Mouse (Mus musculus): ENCODE measurements around the gene Micu1. TPM values are rescaled to one million over a fixed set of nuclear protein-coding genes. Genes with fewer than 3 reads are reported as not detected.
A peak's percentile ranks its signal among the peaks of the same experiment; 100 is the strongest.

Micu1 gene
- polyA plus RNA-seq, 1 experiment from 2014 or later = 40.1 TPM

DNA sequence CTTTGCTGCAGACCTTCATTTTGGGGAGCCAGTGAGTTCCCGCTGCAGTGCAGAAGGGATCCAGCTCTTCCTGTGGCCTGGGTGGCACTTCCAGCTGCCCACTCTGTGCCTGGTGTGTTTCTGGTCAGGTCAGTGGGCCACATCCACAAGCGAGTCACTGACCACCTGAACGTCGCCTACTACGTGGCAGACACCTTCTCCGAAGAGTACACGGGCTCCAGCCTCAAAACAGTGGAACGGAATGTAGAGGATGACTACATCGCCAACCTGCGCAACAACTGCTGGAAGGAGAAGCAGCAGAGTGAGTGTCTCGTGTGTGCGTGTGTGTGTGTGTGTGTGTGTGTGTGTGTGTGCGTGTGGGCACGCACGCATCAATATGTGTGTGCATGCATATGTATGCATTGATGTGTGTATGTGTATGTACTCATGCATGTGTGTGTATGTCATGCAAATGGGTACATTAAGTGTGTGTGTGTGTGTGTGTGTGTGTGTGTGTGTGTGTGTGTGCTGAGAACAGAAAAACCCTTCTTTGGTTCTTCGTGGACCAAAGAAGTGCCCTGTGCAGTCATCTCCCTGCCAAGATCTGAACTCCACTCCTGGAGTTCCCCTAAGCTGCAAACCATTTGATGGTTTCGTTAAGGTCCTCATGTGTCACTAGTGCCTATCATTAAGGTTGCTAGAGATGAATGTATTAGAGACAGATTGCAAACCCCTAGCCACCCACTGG, 193.3 kb downstream of the Micu1 start:
- Histone ChIP-seq H3K4me1 (ENCODE audit: control insufficient read depth, insufficient read depth, low read length) (peaks cover 40% of the 10 kb centered on the region), H3K9me3 (replicated peaks; ENCODE audit: control insufficient read depth, low read length) (no peaks in the 10 kb centered on the region), H3K27me3 (ENCODE audit: control insufficient read depth, insufficient read depth, low read length) (no peaks in the 10 kb centered on the region), H3K4me3 (ENCODE audit: low read length) (no peak overlapping the region), H3K36me3 (ENCODE audit: control insufficient read depth, insufficient read depth) (peaks cover 30% of the 10 kb centered on the region), H3K27ac (ENCODE audit: low read length) (no peak overlapping the region), H3K4me2 (ENCODE audit: low read depth, low read length) (no peak overlapping the region), H3K9ac (ENCODE audit: low read length) (no peak overlapping the region)
- no peak for ATAC-seq (replicated peaks; ENCODE audit: extremely low read depth, insufficient read depth, low FRiP score)
- WGBS = 93% methylated on average over 17 of the region's 17 CpGs

DNA sequence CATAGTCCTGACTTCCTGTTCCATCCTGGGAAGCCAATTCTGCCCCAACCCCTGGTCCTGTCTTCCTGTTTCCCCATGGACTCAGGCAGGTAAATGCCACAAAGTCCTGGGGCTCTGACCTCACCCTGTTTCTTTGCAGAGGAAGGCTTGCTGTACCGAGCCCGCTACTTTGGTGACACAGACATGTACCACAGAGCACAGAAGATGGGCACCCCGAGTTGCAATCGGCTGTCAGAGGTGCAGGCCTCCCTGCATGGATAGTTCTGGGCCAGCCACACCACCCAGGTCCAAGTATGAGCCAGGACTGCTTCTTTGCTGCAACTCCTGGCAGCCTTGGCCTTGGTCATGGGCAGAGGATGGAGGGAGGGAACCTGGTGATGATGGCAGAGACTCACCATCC, 193.9 kb downstream of the Micu1 start:
- Histone ChIP-seq H3K27me3 (ENCODE audit: control insufficient read depth, insufficient read depth, low read length) (no peaks in the 10 kb centered on the region), H3K36me3 (ENCODE audit: control insufficient read depth, insufficient read depth) (peaks cover 30% of the 10 kb centered on the region), H3K4me3 (ENCODE audit: low read length) (no peak overlapping the region), H3K4me2 (ENCODE audit: low read depth, low read length) (no peak overlapping the region), H3K9ac (ENCODE audit: low read length) (no peak overlapping the region), H3K27ac (ENCODE audit: low read length) (no peak overlapping the region), H3K4me1 (ENCODE audit: control insufficient read depth, insufficient read depth, low read length) (peaks cover 45% of the 10 kb centered on the region), H3K9me3 (replicated peaks; ENCODE audit: control insufficient read depth, low read length) (no peaks in the 10 kb centered on the region)
- ATAC-seq (replicated peaks; ENCODE audit: extremely low read depth, insufficient read depth, low FRiP score) = no peak
- WGBS = 99% methylated on average over 4 of the region's 4 CpGs

DNA sequence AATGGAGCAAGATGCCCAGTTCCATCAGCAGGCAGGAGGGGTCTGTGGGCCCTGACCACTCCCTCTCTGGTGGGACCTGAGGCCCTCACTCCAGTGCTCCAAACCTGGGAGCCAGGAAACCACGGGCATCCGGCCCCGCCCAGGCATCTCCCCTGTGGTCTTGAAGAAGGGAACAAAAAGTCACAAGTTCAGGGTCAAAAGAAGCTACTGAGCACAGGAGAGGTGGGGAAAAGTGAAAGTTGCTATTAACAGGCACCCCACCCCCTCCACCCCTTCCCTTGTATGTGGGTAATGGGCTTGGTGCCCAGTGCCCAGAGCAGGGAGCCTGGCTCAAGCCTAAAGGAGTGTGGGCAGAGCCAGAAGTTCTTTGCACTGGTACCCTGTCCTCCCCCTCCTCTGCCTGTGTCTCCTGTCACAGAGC, 194.6 kb downstream of the Micu1 start:
- no peak overlapping the region for H3K4me2 ChIP-seq (ENCODE audit: low read depth, low read length)
- no peak for ATAC-seq (replicated peaks; ENCODE audit: extremely low read depth, insufficient read depth, low FRiP score)
- WGBS = 68% methylated on average over 3 of the region's 3 CpGs
- H3K9me3 ChIP-seq (replicated peaks; ENCODE audit: control insufficient read depth, low read length) = no peaks in the 10 kb centered on the region
- H3K4me1 ChIP-seq (ENCODE audit: control insufficient read depth, insufficient read depth, low read length) = peaks cover 53% of the 10 kb centered on the region
- H3K27me3 ChIP-seq (ENCODE audit: control insufficient read depth, insufficient read depth, low read length) = no peaks in the 10 kb centered on the region
- no peak overlapping the region for H3K9ac ChIP-seq (ENCODE audit: low read length)
- H3K4me3 ChIP-seq (ENCODE audit: low read length) = no peak overlapping the region
- peaks cover 28% of the 10 kb centered on the region for H3K36me3 ChIP-seq (ENCODE audit: control insufficient read depth, insufficient read depth)
- H3K27ac ChIP-seq (ENCODE audit: low read length) = peak overlapping the region; percentile 68

DNA sequence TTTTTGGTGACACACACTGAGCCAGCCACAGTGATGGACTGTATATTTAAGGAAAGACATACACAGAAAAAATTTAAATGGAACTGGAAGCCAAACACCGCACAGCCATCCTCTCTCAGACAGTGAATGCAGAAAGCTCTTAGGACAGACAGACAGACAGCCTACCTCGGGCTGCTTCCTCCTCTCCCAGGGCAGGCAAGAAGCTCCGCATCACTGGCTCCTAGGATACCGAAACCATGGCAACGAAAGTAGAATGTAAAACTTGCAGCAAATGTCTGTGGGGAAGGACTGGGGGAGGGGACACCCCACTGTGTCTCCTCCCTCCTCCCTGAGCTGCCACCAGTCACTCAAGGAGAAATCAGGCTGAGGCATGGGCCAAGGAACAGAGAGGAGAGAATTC, 195.2 kb downstream of the Micu1 start:
- H3K4me3 ChIP-seq (ENCODE audit: low read length) = no peak overlapping the region
- no peaks in the 10 kb centered on the region for H3K9me3 ChIP-seq (replicated peaks; ENCODE audit: control insufficient read depth, low read length)
- peak overlapping the region; percentile 32 for H3K27ac ChIP-seq (ENCODE audit: low read length)
- peaks cover 28% of the 10 kb centered on the region for H3K36me3 ChIP-seq (ENCODE audit: control insufficient read depth, insufficient read depth)
- WGBS = 57% methylated on average over 5 of the region's 5 CpGs
- no peak overlapping the region for H3K4me2 ChIP-seq (ENCODE audit: low read depth, low read length)
- no peaks in the 10 kb centered on the region for H3K27me3 ChIP-seq (ENCODE audit: control insufficient read depth, insufficient read depth, low read length)
- ATAC-seq (replicated peaks; ENCODE audit: extremely low read depth, insufficient read depth, low FRiP score) = no peak
- H3K4me1 ChIP-seq (ENCODE audit: control insufficient read depth, insufficient read depth, low read length) = peaks cover 57% of the 10 kb centered on the region
- H3K9ac ChIP-seq (ENCODE audit: low read length) = no peak overlapping the region; the same call in 1 of the 2 replicates

DNA sequence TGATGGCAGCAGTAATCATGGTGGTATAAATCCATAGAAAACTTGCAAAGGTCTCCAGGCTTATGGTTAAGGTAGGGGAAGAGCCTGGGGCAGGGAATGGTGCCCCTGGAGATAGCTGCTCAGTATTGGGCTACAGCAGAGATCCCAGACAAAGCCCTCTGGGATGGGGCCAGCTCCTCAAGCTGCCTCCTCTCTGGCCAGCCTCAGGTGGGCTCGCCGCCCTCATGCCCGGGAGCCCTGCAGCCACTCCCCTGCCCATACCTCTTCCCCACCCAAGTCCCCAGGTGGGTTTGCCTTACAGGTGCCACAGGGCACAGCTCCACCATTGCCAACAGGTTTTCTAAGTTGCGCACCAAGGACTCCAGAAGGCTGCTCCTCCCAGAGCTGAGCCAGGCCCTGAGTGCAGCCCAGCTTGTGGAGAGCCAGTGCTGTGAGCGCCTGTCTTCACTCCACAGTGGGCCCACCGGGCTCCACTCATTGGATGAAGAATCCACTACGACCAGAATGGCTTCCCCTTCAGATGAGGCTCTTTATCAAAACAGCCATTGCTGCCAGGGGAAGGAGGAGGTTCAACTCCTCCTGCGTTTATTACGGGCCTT, 196.0 kb downstream of the Micu1 start:
- no peak overlapping the region for H3K4me2 ChIP-seq (ENCODE audit: low read depth, low read length)
- 78% methylated on average over 9 of the region's 9 CpGs for WGBS
- peak overlapping the region; percentile 97 for H3K27ac ChIP-seq (ENCODE audit: low read length)
- no peak for ATAC-seq (replicated peaks; ENCODE audit: extremely low read depth, insufficient read depth, low FRiP score)
- no peaks in the 10 kb centered on the region for H3K27me3 ChIP-seq (ENCODE audit: control insufficient read depth, insufficient read depth, low read length)
- H3K36me3 ChIP-seq (ENCODE audit: control insufficient read depth, insufficient read depth) = peaks cover 28% of the 10 kb centered on the region
- H3K4me1 ChIP-seq (ENCODE audit: control insufficient read depth, insufficient read depth, low read length) = peaks cover 62% of the 10 kb centered on the region
- H3K4me3 ChIP-seq (ENCODE audit: low read length) = no peak overlapping the region
- H3K9ac ChIP-seq (ENCODE audit: low read length) = no peak overlapping the region; the same call in 1 of the 2 replicates
- H3K9me3 ChIP-seq (replicated peaks; ENCODE audit: control insufficient read depth, low read length) = no peaks in the 10 kb centered on the region

DNA sequence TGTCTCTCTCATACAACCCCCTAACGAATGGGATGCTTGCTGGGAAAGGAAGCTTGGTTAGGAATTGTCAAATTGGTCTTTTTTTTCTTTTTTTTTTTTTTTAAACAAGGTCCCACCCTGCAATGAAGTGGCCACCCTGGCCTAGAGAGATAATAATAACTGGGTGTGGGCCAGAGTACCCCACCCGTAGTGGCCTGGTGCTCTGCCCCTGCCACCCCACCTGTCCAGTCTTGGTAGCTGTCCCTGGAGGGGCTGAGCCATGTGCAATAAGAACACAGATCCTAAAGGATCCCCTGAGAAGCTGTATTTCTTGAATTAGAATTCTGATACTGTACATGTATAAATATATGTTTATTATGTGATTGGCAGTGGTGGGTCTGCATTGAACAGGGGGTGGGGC, 196.7 kb downstream of the Micu1 start:
- H3K4me3 ChIP-seq (ENCODE audit: low read length) = no peak overlapping the region
- H3K4me2 ChIP-seq (ENCODE audit: low read depth, low read length) = peak overlapping the region; percentile 54
- peak overlapping the region; percentile 72 for H3K9ac ChIP-seq (ENCODE audit: low read length)
- WGBS = 38% methylated on average over 2 of the region's 2 CpGs
- ATAC-seq (replicated peaks; ENCODE audit: extremely low read depth, insufficient read depth, low FRiP score) = no peak
- peak overlapping the region; percentile 97 for H3K27ac ChIP-seq (ENCODE audit: low read length)
- H3K4me1 ChIP-seq (ENCODE audit: control insufficient read depth, insufficient read depth, low read length) = peaks cover 66% of the 10 kb centered on the region
- no peaks in the 10 kb centered on the region for H3K9me3 ChIP-seq (replicated peaks; ENCODE audit: control insufficient read depth, low read length)
- peaks cover 24% of the 10 kb centered on the region for H3K36me3 ChIP-seq (ENCODE audit: control insufficient read depth, insufficient read depth)
- H3K27me3 ChIP-seq (ENCODE audit: control insufficient read depth, insufficient read depth, low read length) = no peaks in the 10 kb centered on the region

DNA sequence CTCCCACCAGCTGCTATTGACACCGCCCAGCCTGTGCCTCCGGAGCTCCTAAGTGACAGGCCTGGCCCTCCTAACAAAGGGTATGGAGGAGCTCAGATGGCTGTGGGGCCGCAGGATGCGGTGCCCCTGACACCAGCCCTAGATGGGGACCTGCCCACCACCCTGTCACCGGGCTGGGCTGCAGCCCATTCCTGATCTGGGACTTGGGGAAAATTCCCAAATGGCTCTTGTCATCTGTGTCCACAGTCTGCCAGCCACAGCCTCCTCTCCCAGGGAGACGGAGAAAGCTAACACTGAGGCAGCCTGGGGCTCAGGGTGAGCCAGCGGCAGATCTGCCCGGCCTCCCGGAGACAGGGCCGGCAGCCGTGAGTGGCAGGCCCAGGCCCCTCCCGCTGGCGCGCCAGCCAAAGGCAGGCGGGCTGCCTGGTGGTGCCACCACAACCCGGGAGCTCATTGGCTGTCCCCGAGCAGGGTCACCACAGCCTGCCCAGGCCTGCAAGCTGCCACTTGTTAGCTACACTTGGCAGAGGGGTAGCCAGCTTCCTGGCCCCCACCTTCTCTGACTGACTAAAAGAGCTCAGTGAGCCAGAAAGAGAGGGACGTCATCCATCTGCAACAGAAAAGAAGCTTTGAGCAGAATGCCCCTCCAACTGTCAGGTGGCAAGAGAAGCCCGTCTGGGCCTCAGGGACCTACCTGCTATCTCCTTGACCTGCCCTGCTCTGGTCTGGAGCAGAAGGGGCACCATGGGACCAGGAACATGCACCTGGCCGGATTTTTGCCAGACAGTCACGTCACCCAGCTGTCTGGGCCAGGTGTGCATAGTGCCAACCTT, 197.3 kb downstream of the Micu1 start:
- 11% methylated on average over 21 of the region's 21 CpGs for WGBS

DNA sequence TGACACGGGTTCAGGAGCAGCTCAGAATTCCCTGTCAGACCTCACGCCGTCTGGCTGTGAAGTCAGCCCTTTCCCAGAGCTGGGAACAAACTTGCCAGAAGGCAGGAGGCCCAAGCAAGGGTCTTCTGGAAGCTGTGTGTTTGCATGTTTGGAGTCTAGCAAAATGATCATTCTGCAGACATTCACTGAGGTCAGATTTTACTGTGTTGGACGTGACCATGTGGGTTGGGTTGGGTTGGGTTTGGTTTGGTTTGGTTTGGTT, 197.8 kb downstream of the Micu1 start:
- H3K36me3 ChIP-seq (ENCODE audit: control insufficient read depth, insufficient read depth) = peaks cover 18% of the 10 kb centered on the region
- no peaks in the 10 kb centered on the region for H3K9me3 ChIP-seq (replicated peaks; ENCODE audit: control insufficient read depth, low read length)
- H3K9ac ChIP-seq (ENCODE audit: low read length) = peak overlapping the region; percentile 72
- 29% methylated on average over 4 of the region's 4 CpGs for WGBS
- H3K4me3 ChIP-seq (ENCODE audit: low read length) = 0 out of 2 replicates have a peak overlapping the region, but pooled peaks have one; percentile 5
- H3K4me2 ChIP-seq (ENCODE audit: low read depth, low read length) = peak overlapping the region; percentile 54
- peak overlapping the region; percentile 97 for H3K27ac ChIP-seq (ENCODE audit: low read length)
- peaks cover 63% of the 10 kb centered on the region for H3K4me1 ChIP-seq (ENCODE audit: control insufficient read depth, insufficient read depth, low read length)
- ATAC-seq (replicated peaks; ENCODE audit: extremely low read depth, insufficient read depth, low FRiP score) = no peak
- no peaks in the 10 kb centered on the region for H3K27me3 ChIP-seq (ENCODE audit: control insufficient read depth, insufficient read depth, low read length)

More for the DNA sequence above, 197.3 kb downstream of the Micu1 start:
- Histone ChIP-seq H3K4me3 (ENCODE audit: low read length) (peak overlapping the region; percentile 20; the same call in 1 of the 2 replicates), H3K27ac (ENCODE audit: low read length) (peak overlapping the region; percentile 97), H3K9me3 (replicated peaks; ENCODE audit: control insufficient read depth, low read length) (no peaks in the 10 kb centered on the region), H3K4me1 (ENCODE audit: control insufficient read depth, insufficient read depth, low read length) (peaks cover 66% of the 10 kb centered on the region), H3K27me3 (ENCODE audit: control insufficient read depth, insufficient read depth, low read length) (no peaks in the 10 kb centered on the region), H3K4me2 (ENCODE audit: low read depth, low read length) (peak overlapping the region; percentile 54), H3K9ac (ENCODE audit: low read length) (peak overlapping the region; percentile 72), H3K36me3 (ENCODE audit: control insufficient read depth, insufficient read depth) (peaks cover 18% of the 10 kb centered on the region)
- peak; percentile 82 for ATAC-seq (replicated peaks; ENCODE audit: extremely low read depth, insufficient read depth, low FRiP score)

DNA sequence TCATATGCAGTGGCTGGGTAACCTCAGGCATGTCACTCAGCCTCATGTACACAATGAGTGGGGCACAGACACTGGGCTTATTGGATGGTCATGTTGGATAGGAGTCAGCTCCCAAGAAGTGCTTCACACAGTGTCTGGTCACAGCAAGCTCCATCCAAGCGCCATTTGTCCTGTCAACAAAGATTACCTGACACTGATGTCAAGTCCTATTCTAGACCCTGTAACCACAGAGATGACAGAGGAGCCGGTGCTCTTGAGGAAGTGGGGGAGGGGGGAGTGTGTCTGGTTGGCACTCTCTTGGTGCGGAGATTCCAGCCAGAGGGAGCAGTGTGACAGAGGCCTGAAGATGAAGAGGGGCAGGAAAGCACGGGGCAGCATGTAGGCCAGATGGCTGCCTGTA, 198.7 kb downstream of the Micu1 start:
- Histone ChIP-seq H3K27me3 (ENCODE audit: control insufficient read depth, insufficient read depth, low read length) (no peaks in the 10 kb centered on the region), H3K4me3 (ENCODE audit: low read length) (no peak overlapping the region), H3K4me1 (ENCODE audit: control insufficient read depth, insufficient read depth, low read length) (peaks cover 60% of the 10 kb centered on the region), H3K9ac (ENCODE audit: low read length) (no peak overlapping the region), H3K4me2 (ENCODE audit: low read depth, low read length) (no peak overlapping the region), H3K27ac (ENCODE audit: low read length) (peak overlapping the region; percentile 97), H3K36me3 (ENCODE audit: control insufficient read depth, insufficient read depth) (peaks cover 13% of the 10 kb centered on the region), H3K9me3 (replicated peaks; ENCODE audit: control insufficient read depth, low read length) (no peaks in the 10 kb centered on the region)
- ATAC-seq (replicated peaks; ENCODE audit: extremely low read depth, insufficient read depth, low FRiP score) = peak; percentile 15; the same call in 1 of the 2 replicates
- WGBS = 20% methylated on average over 4 of the region's 4 CpGs

Measured in heart, embryonic 16.5 days (tissue).